Mouse (Mus musculus): ENCODE measurements around the gene Pus10. TPM values are rescaled to one million over a fixed set of nuclear protein-coding genes. Genes with fewer than 3 reads are reported as not detected.
A peak's percentile ranks its signal among the peaks of the same experiment; 100 is the strongest.

Pus10 gene
- polyA plus RNA-seq (2014; fragmentation: Nextera tagmentation; extraction: Ambion mirVana) = 23.8 and 25.2 TPM in 2 replicates

GRCm38 (mm10) chr11:23665311-23665786 lies at the start of gene Pus10:
Pus10 (plus strand) TSS chr11:23665674.
- Histone ChIP-seq H3K27me3 (replicated peaks; ENCODE audit: control insufficient read depth, insufficient read depth, low read length) (no peaks in the 10 kb centered on the region), H3K9ac (ENCODE audit: low read length) (peak within 1 kb of the TSS; percentile 85), H3K9me3 (ENCODE audit: control insufficient read depth, low read length) (no peaks in the 10 kb centered on the region), H3K36me3 (ENCODE audit: control insufficient read depth, insufficient read depth, low read length) (no peaks in the 10 kb centered on the region), H3K4me3 (ENCODE audit: low read depth, low read length) (peak within 1 kb of the TSS; percentile 89), H3K27ac (ENCODE audit: low read depth) (peak within 1 kb of the TSS; percentile 86), H3K4me2 (ENCODE audit: low read length) (peak within 1 kb of the TSS; percentile 73), H3K4me1 (replicated peaks; ENCODE audit: control insufficient read depth, insufficient read depth, low read length) (0 out of 2 replicates have a peak, but pooled peaks cover 3% of the 10 kb centered on the region)
- ATAC-seq (replicated peaks; ENCODE audit: low FRiP score, low TSS enrichment, low read depth) (no peak; the same call in none of the 2 replicates), DNase-seq (ENCODE audit: low spot score) (no peak)
- 1% methylated on average over 37 of the region's 40 CpGs for WGBS

- H3K4me3 ChIP-seq (ENCODE audit: low read depth, low read length) = no peak overlapping the region
- no peak overlapping the region for H3K27ac ChIP-seq (ENCODE audit: low read depth)
- H3K27me3 ChIP-seq (replicated peaks; ENCODE audit: control insufficient read depth, insufficient read depth, low read length) = no peaks in the 10 kb centered on the region
- peaks cover 26% of the 10 kb centered on the region for H3K36me3 ChIP-seq (ENCODE audit: control insufficient read depth, insufficient read depth, low read length)
- ATAC-seq (replicated peaks; ENCODE audit: low FRiP score, low TSS enrichment, low read depth) (no peak), DNase-seq (ENCODE audit: low spot score) (no peak)
- 84% methylated on average over 5 of the region's 5 CpGs for WGBS
- H3K9me3 ChIP-seq (ENCODE audit: control insufficient read depth, low read length) = no peaks in the 10 kb centered on the region
- no peaks in the 10 kb centered on the region for H3K4me1 ChIP-seq (replicated peaks; ENCODE audit: control insufficient read depth, insufficient read depth, low read length)
- no peak overlapping the region for H3K4me2 ChIP-seq (ENCODE audit: low read length)
- H3K9ac ChIP-seq (ENCODE audit: low read length) = no peak overlapping the region
Measured at GRCm38 (mm10) chr11:23618995-23619394, 46.5 kb upstream of the Pus10 start.

- no peaks in the 10 kb centered on the region for H3K9me3 ChIP-seq (ENCODE audit: control insufficient read depth, low read length)
- no peak overlapping the region for H3K27ac ChIP-seq (ENCODE audit: low read depth)
- H3K4me3 ChIP-seq (ENCODE audit: low read depth, low read length) = no peak overlapping the region
- no peak overlapping the region for H3K4me2 ChIP-seq (ENCODE audit: low read length)
- H3K36me3 ChIP-seq (ENCODE audit: control insufficient read depth, insufficient read depth, low read length) = peaks cover 8% of the 10 kb centered on the region; the same call in 1 of the 2 replicates
- H3K9ac ChIP-seq (ENCODE audit: low read length) = no peak overlapping the region
- no peaks in the 10 kb centered on the region for H3K4me1 ChIP-seq (replicated peaks; ENCODE audit: control insufficient read depth, insufficient read depth, low read length)
- H3K27me3 ChIP-seq (replicated peaks; ENCODE audit: control insufficient read depth, insufficient read depth, low read length) = no peaks in the 10 kb centered on the region
- DNase-seq (ENCODE audit: low spot score) = no peak
- ATAC-seq (replicated peaks; ENCODE audit: low FRiP score, low TSS enrichment, low read depth) = no peak
Measured at GRCm38 (mm10) chr11:23630664-23631063, 34.8 kb upstream of the Pus10 start.

GRCm38 (mm10) chr11:23632945-23633878 lies 32.3 kb upstream of the Pus10 start, which contains the start of gene 0610010F05Rik:
0610010F05Rik (minus strand) TSS chr11:23633639.
- Histone ChIP-seq H3K4me2 (ENCODE audit: low read length) (peak within 1 kb of the TSS; percentile 65), H3K4me1 (replicated peaks; ENCODE audit: control insufficient read depth, insufficient read depth, low read length) (no peaks in the 10 kb centered on the region), H3K4me3 (ENCODE audit: low read depth, low read length) (peak within 1 kb of the TSS; percentile 68), H3K36me3 (ENCODE audit: control insufficient read depth, insufficient read depth, low read length) (peaks cover 2% of the 10 kb centered on the region), H3K9ac (ENCODE audit: low read length) (peak within 1 kb of the TSS; percentile 92), H3K9me3 (ENCODE audit: control insufficient read depth, low read length) (no peaks in the 10 kb centered on the region), H3K27me3 (replicated peaks; ENCODE audit: control insufficient read depth, insufficient read depth, low read length) (no peaks in the 10 kb centered on the region), H3K27ac (ENCODE audit: low read depth) (peak within 1 kb of the TSS; percentile 69)
- ATAC-seq (replicated peaks; ENCODE audit: low FRiP score, low TSS enrichment, low read depth) = peak; percentile 100
- peak; percentile 89 for DNase-seq (ENCODE audit: low spot score)
- WGBS = under 1% methylated on average over 73 of the region's 103 CpGs

- 6% methylated on average over 7 of the region's 7 CpGs for WGBS
- H3K4me1 ChIP-seq (replicated peaks; ENCODE audit: control insufficient read depth, insufficient read depth, low read length) = no peaks in the 10 kb centered on the region
- H3K27me3 ChIP-seq (replicated peaks; ENCODE audit: control insufficient read depth, insufficient read depth, low read length) = no peaks in the 10 kb centered on the region
- ATAC-seq (replicated peaks; ENCODE audit: low FRiP score, low TSS enrichment, low read depth) (no peak), DNase-seq (ENCODE audit: low spot score) (no peak)
- peak overlapping the region; percentile 68 for H3K4me3 ChIP-seq (ENCODE audit: low read depth, low read length)
- H3K27ac ChIP-seq (ENCODE audit: low read depth) = no peak overlapping the region
- no peaks in the 10 kb centered on the region for H3K9me3 ChIP-seq (ENCODE audit: control insufficient read depth, low read length)
- no peaks in the 10 kb centered on the region; the same call in 1 of the 2 replicates for H3K36me3 ChIP-seq (ENCODE audit: control insufficient read depth, insufficient read depth, low read length)
- peak overlapping the region; percentile 65 for H3K4me2 ChIP-seq (ENCODE audit: low read length)
- H3K9ac ChIP-seq (ENCODE audit: low read length) = no peak overlapping the region
Measured at GRCm38 (mm10) chr11:23633879-23634215, 31.6 kb upstream of the Pus10 start.

GRCm38 (mm10) chr11:23634573-23634972 lies 30.9 kb upstream of the Pus10 start:
- no peak overlapping the region for H3K4me2 ChIP-seq (ENCODE audit: low read length)
- no peaks in the 10 kb centered on the region for H3K27me3 ChIP-seq (replicated peaks; ENCODE audit: control insufficient read depth, insufficient read depth, low read length)
- ATAC-seq (replicated peaks; ENCODE audit: low FRiP score, low TSS enrichment, low read depth) (no peak), DNase-seq (ENCODE audit: low spot score) (no peak)
- H3K36me3 ChIP-seq (ENCODE audit: control insufficient read depth, insufficient read depth, low read length) = no peaks in the 10 kb centered on the region; the same call in 1 of the 2 replicates
- H3K4me1 ChIP-seq (replicated peaks; ENCODE audit: control insufficient read depth, insufficient read depth, low read length) = no peaks in the 10 kb centered on the region
- 67% methylated on average over 8 of the region's 8 CpGs for WGBS
- H3K4me3 ChIP-seq (ENCODE audit: low read depth, low read length) = no peak overlapping the region
- H3K27ac ChIP-seq (ENCODE audit: low read depth) = no peak overlapping the region
- no peak overlapping the region for H3K9ac ChIP-seq (ENCODE audit: low read length)
- H3K9me3 ChIP-seq (ENCODE audit: control insufficient read depth, low read length) = no peaks in the 10 kb centered on the region

GRCm38 (mm10) chr11:23647431-23647830 lies 18.0 kb upstream of the Pus10 start:
- Histone ChIP-seq H3K27me3 (replicated peaks; ENCODE audit: control insufficient read depth, insufficient read depth, low read length) (no peaks in the 10 kb centered on the region), H3K4me2 (ENCODE audit: low read length) (no peak overlapping the region), H3K36me3 (ENCODE audit: control insufficient read depth, insufficient read depth, low read length) (peaks cover 30% of the 10 kb centered on the region)

GRCm38 (mm10) chr11:23647835-23648234 lies 17.6 kb upstream of the Pus10 start:
- Histone ChIP-seq H3K4me1 (replicated peaks; ENCODE audit: control insufficient read depth, insufficient read depth, low read length) (no peaks in the 10 kb centered on the region), H3K27ac (ENCODE audit: low read depth) (no peak overlapping the region), H3K4me2 (ENCODE audit: low read length) (no peak overlapping the region), H3K9ac (ENCODE audit: low read length) (no peak overlapping the region), H3K36me3 (ENCODE audit: control insufficient read depth, insufficient read depth, low read length) (peaks cover 30% of the 10 kb centered on the region), H3K9me3 (ENCODE audit: control insufficient read depth, low read length) (no peaks in the 10 kb centered on the region), H3K27me3 (replicated peaks; ENCODE audit: control insufficient read depth, insufficient read depth, low read length) (no peaks in the 10 kb centered on the region), H3K4me3 (ENCODE audit: low read depth, low read length) (no peak overlapping the region)
- DNase-seq (ENCODE audit: low spot score) (no peak), ATAC-seq (replicated peaks; ENCODE audit: low FRiP score, low TSS enrichment, low read depth) (no peak)
- WGBS = 94% methylated on average over 3 of the region's 3 CpGs

More at GRCm38 (mm10) chr11:23647431-23647830, 18.0 kb upstream of the Pus10 start:
- H3K4me1 ChIP-seq (replicated peaks; ENCODE audit: control insufficient read depth, insufficient read depth, low read length) = no peaks in the 10 kb centered on the region
- H3K4me3 ChIP-seq (ENCODE audit: low read depth, low read length) = no peak overlapping the region
- no peak overlapping the region for H3K27ac ChIP-seq (ENCODE audit: low read depth)
- ATAC-seq (replicated peaks; ENCODE audit: low FRiP score, low TSS enrichment, low read depth) (no peak), DNase-seq (ENCODE audit: low spot score) (no peak)
- H3K9ac ChIP-seq (ENCODE audit: low read length) = no peak overlapping the region
- no peaks in the 10 kb centered on the region for H3K9me3 ChIP-seq (ENCODE audit: control insufficient read depth, low read length)

All from intestine, embryonic 14.5 days (tissue).